Mouse (Mus musculus): ENCODE results near the gene Tgif2lx2.
"Not testable (repeated sequence)": the region's sequence is repeated elsewhere in the genome, so short reads cannot be mapped to it uniquely, and the experiment has no call there.

- not testable (repeated sequence) for TF ChIP-seq CTCF, EP300 (IDR thresholded peaks at IDR 0.05; ENCODE audit: low read depth)
These were observed at the start of gene Tgif2lx2 for GRCm38 (mm10) chrX:118426927-118427326.

All from liver, postnatal 0 days (tissue).